Mouse (Mus musculus) embryonic fibroblast, embryonic 13.5 days (primary cell): ENCODE results near the gene Apobr.

Experiments used
- CTCF ChIP-seq: IDR thresholded peaks from 2 replicates; pipeline ENCODE4 v1.5.1; 2011; ENCODE audit warnings: mild to moderate bottlenecking, control low read depth, low read length, moderate library complexity, borderline replicate concordance; ENCODE audit not compliant: insufficient read depth
- POLR2A ChIP-seq: IDR thresholded peaks from 2 replicates; pipeline ENCODE4 v1.6.1; 2011; ENCODE audit warnings: low read depth, mild to moderate bottlenecking, control low read depth, low read length, moderate library complexity

GRCm38 (mm10) chr7:126624774-126625173, 40.0 kb downstream of the Apobr start:
- TF ChIP-seq CTCF = no peak
- no peak; the same call in 1 of the 2 replicates for TF ChIP-seq POLR2A
